Mouse (Mus musculus) ES-E14 (cell line): ENCODE data around the gene Wdr63. TPM values are rescaled to one million over a fixed set of nuclear protein-coding genes. Genes with fewer than 3 reads are reported as not detected.

Experiments
- DNase-seq: peaks from one replicate; pipeline ENCODE4 v3.0.0-alpha.2; 2013; ENCODE audit warnings: low read depth, low spot score
- H3K27ac ChIP-seq: 2 replicates; pipeline ENCODE4 v1.5.1; 2012; ENCODE audit warnings: low read depth, mild to moderate bottlenecking, low read length, moderate library complexity, mixed read lengths; ENCODE audit not compliant: poor library complexity, insufficient read depth, severe bottlenecking
- H3K36me3 ChIP-seq: 2 replicates; pipeline ENCODE4 v1.6.1; 2012; ENCODE audit warnings: mild to moderate bottlenecking, low read length, moderate library complexity, mixed read lengths; ENCODE audit not compliant: control insufficient read depth, poor library complexity, insufficient read depth, severe bottlenecking
- H3K4me1 ChIP-seq, 2 experiments: fragments of 150-350 bp in 1 of 2; sonication (generic) in 1 of 2; 2 replicates each; pipeline ENCODE4 v1.6.1; 2012; ENCODE audit warnings: low read length in 2 of 2, mild to moderate bottlenecking in 1 of 2, mixed read lengths in 1 of 2; ENCODE audit not compliant: control insufficient read depth in 2 of 2, insufficient read depth in 2 of 2, poor library complexity in 1 of 2
- H3K4me3 ChIP-seq, 2 experiments: fragments of 150-350 bp in 1 of 2; sonication (generic) in 1 of 2; 2 replicates each; pipeline ENCODE4 v1.5.1; 2012; ENCODE audit warnings: low read length in 2 of 2, low read depth in 1 of 2, mild to moderate bottlenecking in 1 of 2, mixed read lengths in 1 of 2; ENCODE audit not compliant: insufficient read depth in 1 of 2, poor library complexity in 1 of 2, severe bottlenecking in 1 of 2
- H3K9ac ChIP-seq: 2 replicates; pipeline ENCODE4 v1.6.1; 2012; ENCODE audit warnings: low read depth, mild to moderate bottlenecking, low read length, mixed read lengths; ENCODE audit not compliant: poor library complexity, insufficient read depth, severe bottlenecking
- H3K9me3 ChIP-seq: fragments of 150-350 bp; sonication (generic); 2 replicates; pipeline ENCODE4 v1.6.1; 2012; ENCODE audit warnings: low read depth, mild to moderate bottlenecking, low read length; ENCODE audit not compliant: control insufficient read depth, insufficient read depth
- CHD2 ChIP-seq: IDR thresholded peaks from 2 replicates; pipeline ENCODE4 v1.6.1; 2014; ENCODE audit warnings: mild to moderate bottlenecking, low read depth, low read length, inconsistent platforms
- HCFC1 ChIP-seq: IDR thresholded peaks from 2 replicates; pipeline ENCODE4 v1.6.1; 2012; ENCODE audit warnings: low read length, inconsistent platforms, borderline replicate concordance; ENCODE audit not compliant: insufficient read depth
- MAFK ChIP-seq: IDR thresholded peaks from 2 replicates; pipeline ENCODE4 v1.6.1; 2014; ENCODE audit warnings: mild to moderate bottlenecking, low read depth, low read length, inconsistent platforms; ENCODE audit not compliant: insufficient read depth
- ZC3H11A ChIP-seq: IDR thresholded peaks from 2 replicates; pipeline ENCODE4 v1.6.1; 2012; ENCODE audit warnings: low read depth, mild to moderate bottlenecking, inconsistent platforms, low read length, borderline replicate concordance
- ZNF384 ChIP-seq: IDR thresholded peaks from 2 replicates; pipeline ENCODE4 v1.6.1; 2012; ENCODE audit warnings: low read depth, low read length, inconsistent platforms
- in situ Hi-C, 2 experiments: fragments of 600-800 bp; cut with MboI; formaldehyde crosslinking; loops; one replicate each; pipeline ENCODE4 v1.15.1; 2025; ENCODE audit warnings: low sequenced_read_pairs in 2 of 2, inconsistent platforms in 1 of 2; ENCODE audit not compliant: unreplicated experiment in 2 of 2
- total RNA-seq: library from RNA; depleted of rRNA; stranded (reverse); fragments of 300-350 nt; gene quantifications from 2 replicates; pipeline ENCODE4 v1.2.3, GENCODE M21; 2012

Gene Wdr63
- total RNA-seq, 1 experiment: 0.67 TPM

DNA sequence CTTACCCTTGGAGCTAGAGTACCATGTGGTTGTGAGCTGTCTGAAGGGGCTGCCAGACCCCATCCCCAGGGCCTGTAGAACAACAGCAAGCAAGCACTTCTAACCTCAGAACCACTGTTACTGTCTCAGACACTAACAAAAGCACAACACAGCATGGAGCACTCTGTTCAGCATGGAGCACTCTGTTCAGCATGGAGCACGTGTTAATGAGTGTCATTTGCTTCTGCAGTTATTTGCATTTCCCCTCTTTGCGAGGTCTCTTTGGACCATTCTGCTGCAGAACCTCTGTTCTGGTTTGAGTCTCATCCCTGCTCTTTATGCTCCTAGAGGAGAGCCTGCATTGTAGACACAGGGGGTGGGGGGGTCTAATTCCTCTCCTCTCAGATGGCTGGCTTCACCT lies 45.0 kb upstream of the Wdr63 start:
- no peak for TF ChIP-seq ZNF384
- TF ChIP-seq ZC3H11A: no peak
- no peak for TF ChIP-seq CHD2
- no peak for TF ChIP-seq MAFK
- TF ChIP-seq HCFC1: no peak
- Histone ChIP-seq H3K27ac (no peak overlapping the region), H3K36me3 (no peaks in the 10 kb centered on the region), H3K9ac (no peak overlapping the region), H3K4me1 (peaks cover 0 to 5% of the 10 kb centered on the region in 2 experiments; a peak in 1 of 4 replicates), H3K9me3 (no peaks in the 10 kb centered on the region), H3K4me3 (no peak overlapping the region)
- in situ Hi-C loops: no loop called here
- no peak for DNase-seq

DNA sequence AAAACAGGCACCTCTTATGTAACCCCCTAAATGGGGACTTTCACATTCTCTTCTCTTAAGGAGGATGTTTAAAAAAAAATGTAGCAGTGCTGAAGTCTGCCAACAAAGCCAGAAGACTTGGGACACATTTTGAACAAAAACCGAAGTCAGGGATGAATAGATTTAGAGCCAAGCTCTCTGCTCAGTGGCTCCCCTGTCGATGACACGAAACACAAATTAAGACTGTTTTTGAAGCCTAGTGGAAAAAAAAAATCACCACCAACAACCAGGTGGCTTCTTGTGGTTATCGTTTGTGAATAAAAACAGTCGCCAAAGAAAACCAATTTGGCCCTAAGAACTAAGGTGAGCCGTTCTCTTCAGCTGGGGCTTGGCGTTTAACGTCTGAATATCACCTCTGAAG lies 44.4 kb upstream of the Wdr63 start:
- TF ChIP-seq CHD2: no peak
- no peak for TF ChIP-seq HCFC1
- no peak overlapping the region for H3K27ac ChIP-seq
- no peaks in the 10 kb centered on the region for H3K36me3 ChIP-seq
- no peak overlapping the region for H3K9ac ChIP-seq
- in situ Hi-C loops: no loop called here
- no peaks in the 10 kb centered on the region for H3K9me3 ChIP-seq
- H3K4me3 ChIP-seq: no peak overlapping the region
- no peak for DNase-seq
- peaks cover 0 to 5% of the 10 kb centered on the region in 2 experiments; a peak in 1 of 4 replicates for H3K4me1 ChIP-seq

DNA sequence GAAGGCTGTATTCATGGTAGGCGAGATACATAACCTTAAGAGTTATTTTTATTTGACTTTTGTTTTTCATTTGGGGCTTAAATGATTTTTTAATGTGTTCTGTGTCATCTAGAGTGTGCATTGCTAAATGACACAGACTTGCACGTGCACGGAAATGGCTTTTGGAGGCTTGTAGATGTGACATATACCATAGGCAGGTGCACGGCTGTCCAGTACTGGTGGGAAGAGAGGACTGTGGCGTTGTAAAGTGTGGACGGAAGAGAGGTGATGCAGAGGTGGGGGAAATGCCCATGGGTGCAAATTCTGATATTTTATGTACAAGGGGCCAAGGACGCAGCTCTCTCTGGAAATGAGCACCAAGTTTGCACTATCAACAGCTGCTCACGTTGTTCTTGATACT lies 43.8 kb upstream of the Wdr63 start:
- TF ChIP-seq ZC3H11A: no peak
- TF ChIP-seq MAFK: no peak
- TF ChIP-seq HCFC1: no peak
- TF ChIP-seq CHD2: no peak
- no peak for TF ChIP-seq ZNF384
- Histone ChIP-seq H3K36me3 (no peaks in the 10 kb centered on the region), H3K4me1 (peaks cover 0 to 5% of the 10 kb centered on the region in 2 experiments; a peak in 1 of 4 replicates), H3K27ac (no peak overlapping the region), H3K9ac (no peak overlapping the region), H3K9me3 (no peaks in the 10 kb centered on the region), H3K4me3 (no peak overlapping the region)
- no peak for DNase-seq
- in situ Hi-C loops: no loop called here

DNA sequence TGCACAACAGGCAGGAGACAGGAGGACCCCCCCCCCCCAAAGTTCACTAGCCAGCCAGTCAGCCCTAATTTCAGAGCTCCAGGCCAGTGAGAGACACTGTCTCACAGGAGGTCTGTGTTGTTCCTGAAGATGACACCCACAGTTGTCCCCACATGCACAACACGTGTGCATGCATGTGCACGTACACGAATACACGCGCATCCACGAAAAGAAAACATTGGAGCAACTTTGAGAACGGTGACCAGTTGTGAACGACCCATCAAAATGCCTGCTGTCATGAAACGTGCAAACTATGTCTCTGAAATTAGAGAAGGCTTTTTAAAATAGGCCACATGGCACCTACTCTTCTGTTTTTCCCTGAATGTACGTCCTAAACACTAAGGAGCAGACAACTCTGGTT lies 43.4 kb upstream of the Wdr63 start:
- TF ChIP-seq HCFC1 (no peak), ZC3H11A (no peak), CHD2 (no peak), ZNF384 (no peak), MAFK (no peak)
- peaks cover 0 to 5% of the 10 kb centered on the region in 2 experiments; a peak in 1 of 4 replicates for H3K4me1 ChIP-seq
- DNase-seq: no peak
- no peak overlapping the region for H3K9ac ChIP-seq
- in situ Hi-C loops: no loop called here
- H3K27ac ChIP-seq: no peak overlapping the region
- no peaks in the 10 kb centered on the region for H3K9me3 ChIP-seq
- no peaks in the 10 kb centered on the region for H3K36me3 ChIP-seq
- no peak overlapping the region for H3K4me3 ChIP-seq

DNA sequence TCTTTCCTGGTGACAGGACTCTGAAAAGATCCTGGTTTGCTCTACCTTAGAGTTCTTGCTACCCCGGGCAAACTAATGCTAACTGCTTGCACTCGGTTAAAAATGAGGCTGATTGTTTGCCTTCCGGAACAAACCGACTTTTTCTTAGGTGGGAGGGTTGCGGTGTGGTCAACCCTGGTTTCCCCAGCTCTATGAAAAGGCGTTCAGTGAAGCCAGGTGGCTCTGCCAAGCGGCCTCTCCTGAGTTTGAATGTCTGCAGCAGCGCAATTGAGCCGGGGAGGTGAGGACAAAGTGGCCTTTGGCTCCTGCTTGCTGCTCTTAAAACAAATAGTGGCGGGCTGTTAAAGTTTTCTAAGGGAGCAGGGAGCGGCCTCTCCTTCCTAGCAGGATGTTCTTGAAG lies 42.6 kb upstream of the Wdr63 start:
- in situ Hi-C loops: no loop called here
- DNase-seq: no peak
- H3K9me3 ChIP-seq: no peaks in the 10 kb centered on the region
- TF ChIP-seq CHD2 (no peak), ZNF384 (no peak), HCFC1 (no peak), ZC3H11A (no peak), MAFK (no peak)
- H3K4me3 ChIP-seq: no peak overlapping the region
- no peak overlapping the region for H3K9ac ChIP-seq
- peaks cover 0 to 5% of the 10 kb centered on the region in 2 experiments; a peak in 1 of 4 replicates for H3K4me1 ChIP-seq
- no peak overlapping the region for H3K27ac ChIP-seq
- no peaks in the 10 kb centered on the region for H3K36me3 ChIP-seq
